Mouse (Mus musculus) forebrain, embryonic 10.5 days (tissue): ENCODE results near the gene Dmrtb1. TPM values are rescaled to one million over a fixed set of nuclear protein-coding genes. Genes with fewer than 3 reads are reported as not detected.
A peak's percentile ranks its signal among the peaks of the same experiment; 100 is the strongest.

ENCODE experiments used
- DNase-seq: peaks from one replicate; pipeline ENCODE4 v3.0.0-alpha.2; 2017; ENCODE audit warnings: low spot score; ENCODE audit errors: extremely low spot score
- H3K27ac ChIP-seq: fragments of 300-500 bp; sonication (generic); 2 replicates; pipeline ENCODE4 v1.5.1; 2016; ENCODE audit warnings: mild to moderate bottlenecking
- H3K27me3 ChIP-seq: fragments of 300-500 bp; sonication (generic); 2 replicates; pipeline ENCODE4 v1.6.1; 2016; ENCODE audit warnings: mild to moderate bottlenecking; ENCODE audit not compliant: poor library complexity, severe bottlenecking
- H3K36me3 ChIP-seq: fragments of 300-500 bp; sonication (generic); replicated peaks from 2 replicates; pipeline ENCODE4 v1.6.1; 2016; ENCODE audit warnings: mild to moderate bottlenecking, moderate library complexity
- H3K4me1 ChIP-seq: fragments of 300-500 bp; sonication (generic); 2 replicates; pipeline ENCODE4 v1.6.1; 2016
- H3K4me3 ChIP-seq: fragments of 300-500 bp; sonication (generic); 2 replicates; pipeline ENCODE4 v1.5.1; 2016; ENCODE audit warnings: mild to moderate bottlenecking, moderate library complexity
- H3K9me3 ChIP-seq: fragments of 300-500 bp; sonication (generic); 2 replicates; pipeline ENCODE4 v1.6.1; 2016; ENCODE audit warnings: mild to moderate bottlenecking, moderate library complexity
- WGBS: fragments of 180-500 bp; shearing (Covaris S2); methylation state at CpG from one replicate; pipeline ENCODE4 v1.1.7; 2016; 5-methylcytosine and 5-hydroxymethylcytosine counted together
- polyA plus RNA-seq: library from polyadenylated mRNA; unstranded; fragments of >200 nt; fragmentation: Nextera tagmentation; extraction: Ambion mirVana; gene quantifications from 2 replicates; pipeline ENCODE4 v1.2.1, GENCODE M21; 2016

Gene Dmrtb1
- polyA plus RNA-seq, 1 experiment from 2014 or later: 2.7 TPM

- Histone ChIP-seq H3K36me3 (no peaks in the 10 kb centered on the region), H3K4me3 (no peak overlapping the region), H3K27ac (no peak overlapping the region), H3K27me3 (no peaks in the 10 kb centered on the region), H3K9me3 (no peaks in the 10 kb centered on the region), H3K4me1 (no peaks in the 10 kb centered on the region)
- no peak for DNase-seq
- 85% methylated on average over 4 of the region's 4 CpGs for WGBS
These were observed 22.9 kb upstream of the Dmrtb1 start for GRCm38 (mm10) chr4:107706884-107707283.

- 90% methylated on average over 1 of the region's 1 CpGs for WGBS
These were observed 20.2 kb upstream of the Dmrtb1 start for GRCm38 (mm10) chr4:107704185-107704584.

GRCm38 (mm10) chr4:107701679-107702078, 17.6 kb upstream of the Dmrtb1 start:
- no peak for DNase-seq
- Histone ChIP-seq H3K27ac (no peak overlapping the region), H3K9me3 (no peaks in the 10 kb centered on the region), H3K4me1 (peaks cover 4% of the 10 kb centered on the region; the same call in 1 of the 2 replicates), H3K36me3 (no peaks in the 10 kb centered on the region), H3K4me3 (no peak overlapping the region), H3K27me3 (no peaks in the 10 kb centered on the region)
- WGBS: 81% methylated on average over 11 of the region's 11 CpGs

More at GRCm38 (mm10) chr4:107704185-107704584, 20.2 kb upstream of the Dmrtb1 start:
- H3K9me3 ChIP-seq: no peaks in the 10 kb centered on the region
- H3K4me1 ChIP-seq: peaks cover 4% of the 10 kb centered on the region; the same call in 1 of the 2 replicates
- no peaks in the 10 kb centered on the region for H3K27me3 ChIP-seq
- no peak overlapping the region for H3K4me3 ChIP-seq
- no peak overlapping the region for H3K27ac ChIP-seq
- H3K36me3 ChIP-seq: no peaks in the 10 kb centered on the region
- DNase-seq: peak; percentile 60

- no peak overlapping the region for H3K4me3 ChIP-seq
- peaks cover 4% of the 10 kb centered on the region; the same call in 1 of the 2 replicates for H3K4me1 ChIP-seq
- no peak overlapping the region for H3K27ac ChIP-seq
- H3K36me3 ChIP-seq: no peaks in the 10 kb centered on the region
- H3K9me3 ChIP-seq: no peaks in the 10 kb centered on the region
- 32% methylated on average over 11 of the region's 11 CpGs for WGBS
- peak; percentile 51 for DNase-seq
- no peaks in the 10 kb centered on the region for H3K27me3 ChIP-seq
These were observed 17.1 kb upstream of the Dmrtb1 start for GRCm38 (mm10) chr4:107701116-107701515.

GRCm38 (mm10) chr4:107699271-107699670, 15.2 kb upstream of the Dmrtb1 start:
- Histone ChIP-seq H3K27me3 (no peaks in the 10 kb centered on the region), H3K36me3 (no peaks in the 10 kb centered on the region), H3K4me1 (peaks cover 4% of the 10 kb centered on the region; the same call in 1 of the 2 replicates), H3K4me3 (no peak overlapping the region), H3K27ac (no peak overlapping the region), H3K9me3 (no peaks in the 10 kb centered on the region)
- 92% methylated on average over 9 of the region's 9 CpGs for WGBS
- DNase-seq: no peak

GRCm38 (mm10) chr4:107693816-107694215, 9.8 kb upstream of the Dmrtb1 start:
- Histone ChIP-seq H3K9me3 (no peaks in the 10 kb centered on the region), H3K4me3 (no peak overlapping the region), H3K27me3 (peaks cover 3% of the 10 kb centered on the region; the same call in 1 of the 2 replicates), H3K27ac (no peak overlapping the region), H3K36me3 (no peaks in the 10 kb centered on the region), H3K4me1 (no peaks in the 10 kb centered on the region)
- DNase-seq: no peak
- WGBS: 79% methylated on average over 5 of the region's 5 CpGs

GRCm38 (mm10) chr4:107688213-107688612, 4.2 kb upstream of the Dmrtb1 start:
- peaks cover 22% of the 10 kb centered on the region for H3K4me1 ChIP-seq
- 4% methylated on average over 11 of the region's 11 CpGs for WGBS
- peaks cover 13% of the 10 kb centered on the region for H3K27me3 ChIP-seq
- no peaks in the 10 kb centered on the region for H3K36me3 ChIP-seq
- H3K4me3 ChIP-seq: peak overlapping the region; percentile 18; the same call in 1 of the 2 replicates
- peak overlapping the region; percentile 71 for H3K27ac ChIP-seq
- no peaks in the 10 kb centered on the region for H3K9me3 ChIP-seq
- DNase-seq: no peak

- H3K36me3 ChIP-seq: no peaks in the 10 kb centered on the region
- 38% methylated on average over 12 of the region's 12 CpGs for WGBS
- no peak for DNase-seq
- no peak overlapping the region for H3K27ac ChIP-seq
- H3K27me3 ChIP-seq: peaks cover 17% of the 10 kb centered on the region
- H3K9me3 ChIP-seq: no peaks in the 10 kb centered on the region
- peaks cover 26% of the 10 kb centered on the region for H3K4me1 ChIP-seq
- H3K4me3 ChIP-seq: no peak overlapping the region
These were observed 3.1 kb upstream of the Dmrtb1 start for GRCm38 (mm10) chr4:107687127-107687526.

GRCm38 (mm10) chr4:107683006-107683756, 849 bp downstream of the Dmrtb1 start:
- peaks cover 43% of the 10 kb centered on the region for H3K27me3 ChIP-seq
- 93% methylated on average over 37 of the region's 37 CpGs for WGBS
- no peaks in the 10 kb centered on the region for H3K36me3 ChIP-seq
- 0 out of 2 replicates have a peak overlapping the region, but pooled peaks have one; percentile 48 for H3K27ac ChIP-seq
- DNase-seq: no peak
- peaks cover 52% of the 10 kb centered on the region for H3K4me1 ChIP-seq
- no peaks in the 10 kb centered on the region for H3K9me3 ChIP-seq
- H3K4me3 ChIP-seq: no peak overlapping the region

GRCm38 (mm10) chr4:107681099-107681849, 2.8 kb downstream of the Dmrtb1 start:
- 62% methylated on average over 9 of the region's 9 CpGs for WGBS
- Histone ChIP-seq H3K27ac (peak overlapping the region; percentile 80), H3K4me3 (peak overlapping the region; percentile 30; the same call in 1 of the 2 replicates), H3K36me3 (no peaks in the 10 kb centered on the region), H3K4me1 (peaks cover 36% of the 10 kb centered on the region), H3K9me3 (no peaks in the 10 kb centered on the region), H3K27me3 (peaks cover 62% of the 10 kb centered on the region)
- DNase-seq: no peak

- DNase-seq: peak; percentile 56
- Histone ChIP-seq H3K9me3 (no peaks in the 10 kb centered on the region), H3K4me3 (peak overlapping the region; percentile 30), H3K27ac (peak overlapping the region; percentile 80), H3K27me3 (peaks cover 70% of the 10 kb centered on the region), H3K4me1 (peaks cover 40% of the 10 kb centered on the region), H3K36me3 (no peaks in the 10 kb centered on the region)
- 51% methylated on average over 15 of the region's 15 CpGs for WGBS
These were observed 3.5 kb downstream of the Dmrtb1 start for GRCm38 (mm10) chr4:107680311-107681098.

GRCm38 (mm10) chr4:107675645-107676044, 8.4 kb downstream of the Dmrtb1 start:
- 70% methylated on average over 10 of the region's 10 CpGs for WGBS
- Histone ChIP-seq H3K27me3 (peaks cover 91% of the 10 kb centered on the region), H3K4me1 (peaks cover 41% of the 10 kb centered on the region)

More at GRCm38 (mm10) chr4:107675645-107676044, 8.4 kb downstream of the Dmrtb1 start:
- H3K9me3 ChIP-seq: no peaks in the 10 kb centered on the region
- no peaks in the 10 kb centered on the region for H3K36me3 ChIP-seq
- no peak for DNase-seq
- H3K27ac ChIP-seq: no peak overlapping the region
- H3K4me3 ChIP-seq: no peak overlapping the region
